Mouse (Mus musculus) cerebellum, adult 2 months (tissue): Measurements from ENCODE around the gene Acadsb.

Experiments
- CTCF ChIP-seq: fragments of 200-500 bp; IDR thresholded peaks from 2 replicates; pipeline ENCODE4 v1.5.1; 2011; ENCODE audit warnings: low read depth, mild to moderate bottlenecking, control low read depth, low read length, moderate library complexity, borderline replicate concordance; ENCODE audit not compliant: insufficient read depth
- POLR2A ChIP-seq: fragments of 200-500 bp; IDR thresholded peaks from 2 replicates; pipeline ENCODE4 v1.6.1; 2011; ENCODE audit warnings: low read length, control low read depth, borderline replicate concordance; ENCODE audit not compliant: insufficient read depth

DNA sequence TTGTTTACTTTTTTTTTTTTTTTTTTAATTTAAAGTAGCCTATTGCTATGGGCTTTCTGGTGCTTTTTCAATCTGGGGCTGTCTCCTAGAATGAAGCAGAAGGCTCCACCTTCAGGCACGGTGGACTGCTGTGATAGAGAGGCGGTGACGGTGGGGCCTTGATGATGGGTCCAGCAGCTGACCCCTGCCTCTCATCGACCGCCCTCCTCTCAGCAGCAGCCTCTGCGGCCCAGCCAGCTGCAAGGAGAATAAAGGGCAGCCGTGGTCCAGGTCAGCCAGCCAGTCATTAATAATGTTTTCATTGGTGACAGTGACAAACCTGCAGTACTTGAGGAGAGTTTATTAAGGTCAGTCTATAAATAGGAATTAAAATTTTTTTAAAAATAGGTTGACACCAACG is 66.7 kb downstream of the Acadsb start:
- TF ChIP-seq CTCF (no peak), POLR2A (no peak)
